Mouse (Mus musculus): ENCODE data around the gene Zfp341.
A peak's percentile ranks its signal among the peaks of the same experiment; 100 is the strongest.

Zfp341 gene

DNA sequence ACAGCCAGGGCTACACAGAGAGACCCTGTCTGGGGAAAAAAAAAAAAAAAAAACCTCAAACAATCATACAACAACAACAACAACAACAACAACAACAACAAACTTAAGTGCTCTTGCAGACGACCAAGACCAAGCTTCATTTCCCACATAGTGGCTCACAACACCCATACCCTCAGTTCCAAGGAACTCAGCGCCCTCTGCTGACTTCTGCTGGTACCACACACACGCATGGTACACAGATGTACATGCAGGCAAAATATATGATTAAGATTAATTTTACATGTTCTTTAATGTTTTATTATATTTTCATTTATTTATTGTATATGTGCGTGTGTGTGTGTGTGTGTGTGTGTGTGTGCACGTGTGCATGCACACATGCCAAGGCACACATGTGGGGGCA, 26.7 kb upstream of the Zfp341 start:
- DNase-seq (ENCODE audit: low spot score in 2 of 2), result peak in 1 of 2 experiments; percentile 78

DNA sequence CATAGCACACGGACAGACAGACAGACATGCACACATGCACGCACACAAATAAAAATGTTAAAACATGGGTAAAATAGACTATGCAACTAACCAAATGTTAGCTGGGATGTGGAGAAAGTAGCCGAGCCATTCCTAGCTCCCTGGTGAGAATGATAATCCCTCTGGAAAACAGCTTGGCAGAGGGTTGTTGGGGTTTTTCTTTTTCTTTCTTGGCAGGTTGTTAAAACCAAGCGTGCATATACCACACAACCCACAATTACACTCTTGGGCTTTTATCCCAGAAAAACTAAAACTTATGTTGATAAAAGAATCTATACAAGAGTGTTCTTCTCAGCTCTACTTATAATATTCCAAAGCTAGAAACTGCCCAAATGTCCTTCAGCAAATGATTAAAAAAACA, 24.0 kb upstream of the Zfp341 start:
- DNase-seq (ENCODE audit: low spot score in 2 of 2), result no peak

DNA sequence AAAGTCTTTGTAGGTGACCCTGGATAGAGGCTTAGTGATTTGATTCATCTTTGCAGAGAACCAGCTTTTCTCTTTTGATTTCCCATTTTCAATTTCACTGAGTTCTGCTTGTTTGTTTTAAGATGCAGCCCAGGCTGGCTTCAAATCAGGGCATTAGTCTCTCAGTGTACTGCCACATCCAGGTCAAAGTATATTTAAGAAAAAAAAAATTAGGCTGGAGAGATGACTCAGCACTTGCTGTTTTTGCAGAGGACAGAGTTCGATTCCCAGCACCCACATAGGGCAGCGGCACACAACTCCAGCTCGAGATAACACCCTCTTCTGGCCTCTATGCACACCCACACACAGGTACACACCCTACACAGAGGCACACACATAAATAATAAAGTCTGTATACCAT, 21.9 kb upstream of the Zfp341 start:
- no peak for DNase-seq (ENCODE audit: low spot score in 2 of 2)

DNA sequence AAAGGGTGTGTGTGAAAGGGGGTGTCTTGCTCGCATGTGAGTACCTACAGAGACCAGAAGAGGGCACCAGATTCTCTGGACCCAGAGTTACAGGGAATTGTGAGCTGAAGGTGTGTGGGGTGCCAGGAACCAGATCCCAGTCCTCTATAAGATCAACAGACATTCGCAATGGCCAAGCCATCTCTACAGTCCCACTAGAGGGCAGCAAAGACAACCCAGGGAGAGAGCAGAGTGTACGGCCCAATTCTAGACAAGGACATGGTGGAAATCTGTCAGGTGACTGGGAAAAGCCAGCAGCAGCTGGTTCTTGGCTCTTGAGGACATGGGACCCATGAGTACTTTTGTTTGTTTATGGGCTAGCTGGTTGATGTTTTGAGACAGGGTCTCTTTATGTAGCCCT, 20.1 kb upstream of the Zfp341 start:
- DNase-seq (ENCODE audit: low spot score in 2 of 2), result no peak

DNA sequence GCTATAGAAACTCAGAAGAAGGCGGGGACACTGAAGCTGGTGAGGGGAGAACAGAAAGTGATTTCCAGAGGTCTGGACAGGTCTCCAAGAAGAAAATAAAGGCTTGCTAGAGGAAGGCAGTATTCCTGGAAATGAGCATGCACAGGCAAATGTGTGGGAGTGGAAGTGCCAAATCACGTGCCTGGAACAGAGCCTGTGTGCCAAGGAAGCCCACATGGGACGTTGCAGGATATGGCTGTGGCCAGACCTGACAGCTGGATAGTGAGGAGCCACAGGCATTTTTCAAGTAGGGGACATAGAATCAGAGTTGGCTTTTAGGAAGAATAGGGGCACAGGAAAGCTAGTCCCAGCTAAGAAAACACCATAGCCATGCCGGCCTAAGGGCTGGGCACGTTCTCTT, 17.3 kb upstream of the Zfp341 start:
- DNase-seq (ENCODE audit: low spot score in 2 of 2), result no peak

DNA sequence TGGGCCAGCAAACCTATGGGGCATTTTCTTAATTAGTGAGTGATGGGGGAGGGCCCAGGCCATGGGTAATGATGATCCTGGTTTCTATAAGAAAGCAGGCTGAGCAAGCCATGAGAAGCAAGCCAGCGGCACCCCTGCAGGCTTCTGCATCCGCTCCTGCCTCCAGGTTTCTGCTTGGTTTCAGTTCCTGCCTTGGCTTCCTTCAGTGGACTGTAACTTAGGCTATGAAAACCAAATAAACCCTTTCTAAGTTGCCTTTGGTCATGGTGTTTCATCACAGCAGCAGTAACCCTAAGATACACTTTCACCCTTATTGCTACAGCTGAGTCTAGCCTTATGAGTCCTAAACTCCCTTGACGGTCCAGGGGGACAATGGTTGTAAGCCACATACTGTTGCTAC, 15.7 kb upstream of the Zfp341 start:
- DNase-seq (ENCODE audit: low spot score in 2 of 2), result no peak

DNA sequence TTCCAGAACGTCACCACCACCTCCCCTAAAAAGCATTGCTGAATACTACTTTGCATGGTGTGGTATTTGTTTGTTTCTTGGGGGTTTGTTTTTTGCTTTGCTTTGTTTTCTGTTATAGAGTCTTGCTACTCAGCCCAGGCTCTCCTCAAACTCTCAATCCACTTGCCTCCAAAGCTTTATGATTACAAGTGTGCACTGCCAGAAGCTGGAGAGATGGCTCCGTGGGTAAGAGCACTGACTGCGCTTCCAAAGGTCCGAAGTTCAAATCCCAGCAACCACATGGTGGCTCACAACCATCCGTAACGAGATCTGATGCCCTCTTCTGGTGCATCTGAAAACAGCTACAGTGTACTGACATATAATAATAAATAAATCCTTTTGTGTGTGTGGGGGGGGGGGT, 12.5 kb upstream of the Zfp341 start:
- no peak for DNase-seq (ENCODE audit: low spot score in 2 of 2)

DNA sequence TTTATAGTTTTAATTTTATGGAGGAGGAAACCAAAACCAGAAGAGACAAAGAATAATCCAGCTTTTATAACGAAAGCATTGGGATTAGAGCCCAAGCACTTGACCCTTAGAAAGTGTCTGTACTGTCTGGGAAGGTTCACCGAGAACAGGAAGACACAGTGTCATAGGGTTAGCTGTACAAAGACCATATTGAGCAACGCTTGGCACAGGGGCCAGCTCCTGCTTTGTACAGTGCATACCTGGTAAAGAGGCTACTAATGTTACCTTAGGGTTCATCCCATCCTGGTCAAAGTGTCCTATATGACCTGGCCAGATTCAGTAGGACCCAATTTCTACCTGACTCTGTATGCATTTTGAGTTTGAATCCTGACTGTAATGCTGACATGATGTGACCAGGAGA, 11.8 kb upstream of the Zfp341 start:
- DNase-seq (ENCODE audit: low spot score in 2 of 2), result no peak

DNA sequence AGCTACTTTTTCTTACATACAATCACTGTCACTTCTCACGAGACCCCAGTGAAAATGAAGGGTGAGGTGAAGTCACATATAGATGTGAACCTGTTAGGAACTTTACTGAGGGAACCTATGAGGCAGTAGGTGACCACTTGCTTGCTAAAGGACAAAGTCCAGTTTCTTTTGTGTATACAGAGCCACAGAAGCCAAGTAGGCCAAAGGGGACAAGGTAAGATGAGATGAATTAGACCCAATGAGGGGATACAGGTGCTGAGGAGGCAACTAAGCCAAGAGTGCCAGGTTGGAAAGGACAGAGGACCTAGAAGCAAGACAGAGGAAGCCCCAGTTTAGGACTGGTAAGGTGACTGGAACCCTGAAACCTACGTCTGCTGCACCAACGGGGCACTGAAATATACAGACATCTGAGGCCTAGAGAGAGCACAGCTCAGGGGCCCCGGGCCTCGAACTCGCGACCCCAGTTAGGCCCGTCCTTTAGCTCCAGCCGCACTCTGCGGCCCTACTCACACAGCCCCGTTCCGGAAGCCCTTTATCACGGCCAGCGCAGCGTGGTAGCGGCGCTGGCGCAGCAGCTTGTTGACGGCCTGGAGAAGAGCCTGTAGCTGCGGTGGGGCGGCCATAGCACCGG, 10.0 kb upstream of the Zfp341 start:
- no peak for DNase-seq (ENCODE audit: low spot score in 2 of 2)

DNA sequence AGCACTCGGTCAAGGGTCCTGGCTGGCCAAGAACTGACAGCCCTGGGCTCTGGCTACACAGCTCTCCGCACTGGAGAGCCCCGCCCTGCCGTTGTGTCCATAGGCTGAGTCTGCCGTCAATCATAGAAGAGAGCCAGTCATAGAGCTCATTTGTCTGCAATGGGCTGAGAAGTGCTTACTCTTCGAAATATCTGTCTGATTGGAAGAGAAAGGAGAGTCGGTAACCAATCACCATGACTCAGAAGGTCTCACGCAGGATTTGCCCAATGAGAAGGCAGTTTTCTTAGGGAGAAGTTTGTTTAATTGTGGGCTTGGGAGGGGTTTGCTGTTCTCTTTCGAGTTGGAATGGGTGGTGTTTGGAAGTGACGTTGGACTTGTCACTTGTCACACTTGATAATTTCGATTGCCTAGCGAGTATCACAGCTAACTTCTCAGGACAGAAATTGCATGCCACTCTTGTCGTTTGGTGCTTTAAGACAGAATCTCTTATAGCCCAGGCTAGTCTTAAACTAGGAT, 9.4 kb upstream of the Zfp341 start, which contains the start of gene Pxmp4:
Gene Pxmp4, minus strand, starts transcription at position 71 of the 516 bp plus-strand sequence.
- peak; percentile 99 to 100 for DNase-seq (ENCODE audit: low spot score in 2 of 2)

DNA sequence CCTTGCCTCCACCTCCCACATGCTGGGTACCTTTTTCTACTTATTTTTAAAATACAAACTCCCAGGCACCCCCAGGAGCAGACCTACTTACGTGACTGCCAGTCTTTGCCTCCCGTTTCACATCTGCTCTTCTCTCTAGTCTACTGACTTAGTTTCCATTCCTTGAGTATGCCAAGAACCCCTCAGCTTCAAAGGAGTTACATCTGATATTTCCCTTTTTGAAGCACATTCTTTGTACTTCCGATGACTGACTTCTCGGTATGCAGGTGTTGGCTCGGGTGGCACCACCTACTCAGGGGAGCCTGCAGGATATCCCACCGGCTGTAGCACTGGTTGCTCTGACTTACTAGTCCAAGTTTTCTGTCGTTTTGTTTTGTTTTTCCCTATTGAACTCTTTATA, 8.9 kb upstream of the Zfp341 start:
- no peak for DNase-seq (ENCODE audit: low spot score in 2 of 2)

DNA sequence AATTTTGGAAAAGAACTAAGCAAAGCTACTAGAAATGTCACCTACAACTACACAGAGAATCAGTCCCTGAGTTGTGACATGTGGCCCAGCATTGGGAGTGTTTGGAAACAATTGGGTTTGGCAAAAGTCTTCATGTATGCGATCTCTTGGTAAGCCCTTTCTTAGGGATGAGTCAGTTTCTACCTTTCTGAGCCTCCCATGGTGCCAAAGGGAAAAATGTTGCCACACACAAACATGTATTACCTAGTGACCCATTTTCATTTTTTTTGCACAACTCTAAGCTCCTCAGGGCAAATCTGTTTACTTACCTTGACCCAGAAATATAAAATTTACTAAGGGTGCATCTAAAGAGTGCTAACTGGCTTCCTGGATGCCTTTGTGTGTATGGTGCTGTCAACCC, 6.1 kb upstream of the Zfp341 start:
- DNase-seq (ENCODE audit: low spot score in 2 of 2), result no peak

DNA sequence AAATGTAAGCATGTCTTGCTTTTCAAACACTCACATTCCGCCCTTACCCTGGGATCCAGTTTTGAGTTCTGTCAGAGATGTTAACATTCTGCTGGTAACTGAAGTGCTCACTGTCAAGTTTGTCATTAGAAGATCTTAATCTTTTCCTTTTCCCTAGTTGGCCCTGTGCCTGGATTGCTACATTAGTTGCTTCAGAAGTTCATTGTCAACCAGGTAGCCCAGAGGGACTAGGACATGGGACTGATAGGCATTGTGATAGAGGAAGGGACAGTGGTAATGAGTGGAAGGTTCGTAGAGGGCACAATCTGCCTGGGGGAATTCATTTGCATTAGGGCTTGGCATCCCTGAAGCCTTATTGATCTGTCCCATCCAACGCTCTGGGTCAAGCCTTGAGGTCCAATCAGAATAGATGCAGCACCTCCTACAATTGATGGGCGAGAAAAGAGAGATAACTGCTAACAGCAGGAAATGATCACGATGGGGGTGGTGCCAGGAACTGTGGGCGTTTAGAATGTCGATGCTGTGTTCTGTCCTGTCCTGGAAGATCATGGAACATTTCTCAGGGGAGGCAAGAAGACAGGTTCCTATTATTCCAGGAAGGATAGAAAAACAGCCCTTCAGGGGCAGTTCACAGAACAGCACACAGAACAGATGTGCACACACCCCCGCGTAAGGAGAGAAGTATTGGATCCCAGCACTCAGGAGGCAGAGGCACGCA, 3.9 kb upstream of the Zfp341 start:
- no peak for DNase-seq (ENCODE audit: low spot score in 2 of 2)

DNA sequence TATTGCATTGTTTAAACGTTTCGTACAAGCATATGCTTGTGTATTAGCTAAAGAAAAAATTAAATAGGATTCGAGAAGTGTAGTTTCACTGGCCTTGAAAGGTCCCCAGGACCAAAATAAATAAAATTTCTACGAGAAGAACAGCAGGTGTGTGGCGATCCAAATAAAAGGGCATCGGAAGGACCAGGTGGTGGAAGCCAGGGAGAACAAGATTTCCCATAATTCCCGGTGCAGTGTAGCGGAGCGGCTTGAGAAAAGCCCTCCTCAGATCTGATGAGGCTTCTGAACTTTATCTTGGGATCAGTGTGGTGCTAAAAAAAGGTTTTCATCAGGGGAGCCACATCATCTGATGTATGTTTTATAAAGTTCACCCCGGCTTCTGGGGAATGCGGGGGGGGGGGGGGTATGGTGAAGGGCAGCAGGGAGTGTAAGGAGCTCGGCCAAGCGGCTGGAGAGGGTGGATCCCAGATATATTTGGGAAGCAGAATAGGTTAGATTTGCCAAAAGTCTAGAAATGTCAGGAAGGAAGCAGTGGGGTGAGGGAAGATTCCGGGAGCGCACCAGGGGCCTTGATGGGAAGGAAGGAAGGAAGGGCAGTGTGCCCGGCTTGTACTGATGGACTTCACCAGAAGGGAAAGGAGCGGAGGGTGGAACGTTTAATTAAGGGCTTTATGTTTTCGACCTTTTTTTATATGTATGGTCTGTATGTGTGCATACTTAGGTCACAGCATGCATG, 1.9 kb downstream of the Zfp341 start:
- DNase-seq (ENCODE audit: low spot score in 2 of 2), result no peak

DNA sequence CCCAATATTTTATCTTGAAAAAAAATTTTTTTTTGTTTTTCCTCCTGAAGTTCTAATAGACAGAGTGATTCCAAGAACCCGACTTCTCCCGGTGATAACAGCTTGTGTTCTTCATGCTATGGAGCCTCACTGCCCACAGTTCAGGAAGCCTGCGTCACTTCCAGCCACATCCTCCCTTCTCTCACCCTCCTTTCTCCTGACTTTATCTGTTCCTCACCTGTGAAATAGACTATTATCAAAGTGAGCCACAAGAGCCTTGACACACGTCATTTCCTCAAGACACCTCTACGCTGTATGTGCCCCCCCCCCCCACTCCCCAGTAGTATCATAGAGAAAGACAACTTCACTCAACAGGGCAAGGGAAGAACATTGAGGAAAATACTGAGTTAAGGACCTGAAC, 2.6 kb downstream of the Zfp341 start:
- DNase-seq (ENCODE audit: low spot score in 2 of 2), result no peak

DNA sequence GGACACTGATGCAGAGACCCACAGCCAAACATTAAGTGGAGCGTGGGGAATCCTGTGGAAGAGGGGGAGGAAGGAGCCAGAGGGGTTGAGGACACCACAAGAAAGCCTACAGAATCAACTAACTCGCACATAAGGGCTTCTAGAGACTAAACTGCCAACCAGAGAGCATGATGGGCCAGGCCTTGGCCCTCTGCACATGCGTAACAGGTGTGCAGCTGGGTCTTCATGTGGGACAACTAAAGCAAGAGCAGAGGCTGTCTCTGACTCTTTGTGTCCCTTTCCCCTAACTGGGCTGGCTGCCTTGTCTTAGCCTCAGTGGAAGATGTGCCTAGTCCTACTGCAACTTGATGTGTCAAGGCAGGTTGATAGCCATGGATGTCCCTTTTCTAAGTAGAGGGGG, 4.0 kb downstream of the Zfp341 start:
- no peak for DNase-seq (ENCODE audit: low spot score in 2 of 2)

DNA sequence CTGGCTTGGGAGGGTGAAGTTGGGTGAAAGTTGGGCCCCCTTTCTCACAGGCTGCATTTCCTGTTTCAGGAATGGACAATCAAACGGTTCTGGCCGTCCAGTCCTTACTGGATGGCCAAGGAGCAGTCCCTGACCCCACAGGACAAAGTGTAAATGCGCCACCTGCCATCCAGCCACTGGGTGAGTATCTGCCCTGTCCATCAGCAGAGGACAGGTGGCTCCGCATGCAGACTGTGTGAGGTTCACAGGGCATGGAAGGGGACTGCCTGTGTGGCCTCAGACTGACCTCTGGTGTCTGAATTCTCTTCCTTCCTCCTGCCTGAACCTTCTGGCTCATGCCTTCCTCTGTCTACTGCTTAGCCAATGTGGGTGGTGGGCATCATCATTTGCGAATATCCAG, 8.6 kb downstream of the Zfp341 start:
- DNase-seq (ENCODE audit: low spot score in 2 of 2), result no peak

DNA sequence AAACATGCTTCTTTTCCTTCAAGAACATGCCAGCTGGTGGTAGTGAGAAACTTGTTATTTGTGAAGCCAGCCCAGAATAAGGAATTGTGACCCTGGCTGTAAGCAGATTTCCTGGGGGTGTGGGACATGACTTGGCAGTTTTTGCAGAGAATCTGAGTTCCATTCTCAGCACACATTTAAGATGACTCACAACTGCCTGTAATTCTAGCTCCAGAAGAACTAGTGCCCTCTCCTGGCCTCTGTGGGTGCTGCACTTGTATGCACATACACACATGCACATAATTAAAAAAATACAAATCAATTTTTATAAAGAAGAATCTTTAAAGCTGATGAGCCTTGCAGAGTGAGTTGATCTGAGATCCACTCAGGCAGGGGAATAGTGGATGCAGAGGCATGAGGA, 11.0 kb downstream of the Zfp341 start:
- no peak for DNase-seq (ENCODE audit: low spot score in 2 of 2)

DNA sequence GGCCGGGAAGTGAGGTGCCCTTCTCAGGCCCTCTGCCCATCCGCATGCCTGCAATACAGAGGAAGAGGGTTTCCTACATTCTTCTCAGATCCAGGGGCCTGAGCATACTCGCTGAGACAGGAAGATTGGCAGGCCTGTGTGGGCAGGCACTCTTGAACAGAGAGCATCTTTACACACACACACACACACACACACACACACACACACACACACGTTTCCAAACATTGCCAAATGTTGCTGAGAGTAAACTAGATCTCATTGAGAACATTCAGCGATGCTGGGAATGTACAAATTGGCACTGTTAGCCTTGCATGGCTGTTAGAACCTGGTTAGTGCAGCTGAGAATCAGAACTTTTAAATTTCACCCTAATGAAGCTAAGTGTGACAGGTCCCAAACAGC, 17.4 kb downstream of the Zfp341 start:
- no peak for DNase-seq (ENCODE audit: low spot score in 2 of 2)

DNA sequence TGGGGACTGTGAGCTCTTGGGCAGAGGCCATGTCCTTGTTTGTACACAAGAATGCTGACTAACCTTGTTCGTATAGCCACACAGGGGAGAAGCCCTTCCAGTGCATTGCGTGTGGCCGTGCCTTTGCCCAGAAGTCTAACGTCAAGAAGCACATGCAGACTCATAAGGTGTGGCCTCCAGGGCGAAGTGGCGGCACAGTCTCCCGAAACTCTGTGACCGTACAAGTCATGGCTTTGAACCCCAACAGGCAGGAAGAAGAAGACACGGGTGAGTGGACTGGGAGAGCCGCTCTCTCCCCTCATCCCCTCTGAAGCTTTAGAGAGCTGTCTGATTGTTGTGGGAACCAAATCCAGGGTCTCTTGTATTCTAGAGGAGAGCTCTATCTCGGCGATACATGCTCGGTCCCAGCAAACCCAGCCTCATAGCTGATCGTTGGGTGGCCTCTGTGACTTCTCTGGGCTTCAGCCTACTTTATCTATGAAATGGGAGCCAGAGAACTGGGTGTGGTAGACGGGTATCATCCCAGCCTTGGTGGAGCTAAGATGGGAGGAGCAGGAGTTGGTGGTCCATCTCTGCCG, 19.2 kb downstream of the Zfp341 start:
- no peak for DNase-seq (ENCODE audit: low spot score in 2 of 2)

DNA sequence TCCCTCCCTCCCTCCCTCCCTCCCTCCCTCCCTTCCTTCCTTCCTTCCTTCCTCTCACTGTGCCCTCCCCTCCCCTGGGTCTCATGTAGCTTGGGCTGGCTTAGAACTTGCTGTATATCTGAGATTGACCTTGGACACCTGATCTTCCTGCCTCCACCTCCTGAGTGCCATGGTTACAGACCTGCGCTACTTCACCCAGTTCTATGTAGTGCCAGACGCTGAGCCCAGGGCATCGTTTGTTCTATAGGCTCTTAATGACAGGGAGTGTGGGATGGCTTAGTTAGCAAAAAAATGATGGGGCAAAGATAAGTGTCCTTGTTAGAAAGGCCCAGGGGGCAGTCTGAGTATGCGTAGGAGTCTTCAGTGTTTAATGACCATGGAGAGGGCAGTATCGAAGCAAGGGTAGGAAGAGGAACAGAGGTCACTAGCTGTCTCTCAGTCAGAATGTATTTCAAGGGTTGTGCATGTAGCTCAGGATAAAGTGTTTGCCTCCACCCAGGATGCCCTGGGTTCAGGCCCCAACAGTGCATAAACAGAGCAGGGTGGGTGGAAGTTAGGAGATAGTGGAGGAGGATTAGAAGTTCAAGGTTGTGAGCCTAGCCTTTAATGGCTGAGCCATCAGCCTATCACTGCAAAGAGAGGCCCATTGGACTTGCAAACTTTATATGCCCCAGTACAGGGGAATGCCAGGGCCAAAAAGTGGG, 20.1 kb downstream of the Zfp341 start:
- DNase-seq (ENCODE audit: low spot score in 2 of 2), result no peak
